Mouse (Mus musculus): ENCODE data around the gene Sytl1.

DNA sequence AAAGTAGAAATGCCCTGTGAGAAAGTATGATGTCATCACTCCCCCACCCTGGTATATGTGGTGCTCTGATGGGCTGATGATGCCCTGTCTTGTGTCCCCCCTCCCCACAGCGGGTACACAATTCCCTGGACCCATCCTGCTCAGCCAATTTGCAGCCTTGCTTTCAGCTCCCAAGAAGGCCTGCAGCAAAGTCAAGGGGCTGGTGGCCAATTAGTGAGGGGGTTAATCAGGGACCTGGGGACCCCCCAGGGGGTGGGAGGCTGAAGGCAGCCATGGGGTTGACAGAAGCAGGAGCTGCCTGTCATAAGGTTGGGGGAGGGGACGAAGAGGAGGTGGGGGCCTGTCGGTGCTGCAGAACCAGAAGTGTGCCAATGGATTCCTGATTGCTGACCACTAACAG is 59.3 kb downstream of the Sytl1 start:
- TF ChIP-seq CTCF (IDR thresholded peaks at IDR 0.05; ENCODE audit: low read depth) (no peak), EP300 (IDR thresholded peaks at IDR 0.05; ENCODE audit: low read depth) (no peak)

Measured in heart, postnatal 0 days (tissue).